In genomic region chr4:57684676-57685215, GRCm38 (mm10) we compare ENCODE assay signal across 22 mouse cellular contexts. TPM values are rescaled to one million over a fixed set of nuclear protein-coding genes. Genes with fewer than 3 reads are reported as not detected.
DNase-seq lines count a peak whose midpoint lies in the region; ATAC-seq lines count a peak whose summit lies in the region.
"Had no signal": no experiment of that assay in that cellular context is flagged by ENCODE, and none has a peak within 500 bp of the region (broad histone marks: within the 10 kb centered on the region; RNA-seq: fewer than 3 reads in every experiment).

No protein-coding gene starts in this region.

- no peak for DNase-seq in heart, postnatal 4 days
- DNase-seq in limb, embryonic 10.5 days (ENCODE audit: low spot score), result no peak
- DNase-seq in NIH3T3 (ENCODE audit: low read depth), result peak; percentile 35
- DNase-seq in layer of hippocampus, adult 9-10 months (ENCODE audit: low spot score), result no peak
- DNase-seq: adrenal gland, adult 8-10 months; cerebellum, adult 8-10 months; gastrocnemius, postnatal 25 days; kidney, postnatal 36 days; layer of hippocampus, adult 9-11 months; right cerebral cortex, postnatal 4 days; thymus, postnatal 14 days had no signal

- peaks cover 22% of the 10 kb centered on the region for H3K36me3 ChIP-seq in heart, embryonic 12.5 days
- H3K36me3 ChIP-seq in limb, embryonic 12.5 days, result peaks cover 6% of the 10 kb centered on the region
- peaks cover 5% of the 10 kb centered on the region; the same call in 1 of the 2 replicates for H3K36me3 ChIP-seq in limb, embryonic 10.5 days
- H3K36me3 ChIP-seq in embryonic facial prominence, embryonic 13.5 days, result peaks cover 5% of the 10 kb centered on the region
- H3K36me3 ChIP-seq: liver, embryonic 12.5 days; midbrain, embryonic 12.5 days; neural tube, embryonic 12.5 days had no signal

- no peaks in the 10 kb centered on the region for H3K27me3 ChIP-seq in heart, embryonic 12.5 days (replicated peaks)
- H3K27me3 ChIP-seq in limb, embryonic 12.5 days, result no peaks in the 10 kb centered on the region
- no peaks in the 10 kb centered on the region for H3K27me3 ChIP-seq in limb, embryonic 10.5 days (ENCODE audit: low read depth, poor library complexity, severe bottlenecking)
- no peaks in the 10 kb centered on the region for H3K27me3 ChIP-seq in embryonic facial prominence, embryonic 13.5 days
- H3K27me3 ChIP-seq: liver, embryonic 12.5 days; neural tube, embryonic 12.5 days had no signal

- WGBS in heart, embryonic 12.5 days, result 62% methylated on average over 12 of the region's 12 CpGs
- WGBS in limb, embryonic 12.5 days, result 67% methylated on average over 12 of the region's 12 CpGs
- 84% methylated on average over 12 of the region's 12 CpGs for WGBS in limb, embryonic 10.5 days
- WGBS in embryonic facial prominence, embryonic 13.5 days, result 71% methylated on average over 12 of the region's 12 CpGs

- H3K9ac ChIP-seq in heart, embryonic 12.5 days, result no peak overlapping the region
- H3K9ac ChIP-seq in limb, embryonic 12.5 days (replicated peaks), result no peak overlapping the region
- no peak overlapping the region for H3K9ac ChIP-seq in embryonic facial prominence, embryonic 13.5 days
- H3K9ac ChIP-seq: forebrain, embryonic 13.5 days; liver, embryonic 12.5 days; midbrain, embryonic 12.5 days; neural tube, embryonic 12.5 days had no signal

- no peak overlapping the region for H3K4me2 ChIP-seq in heart, embryonic 12.5 days
- no peak overlapping the region for H3K4me2 ChIP-seq in limb, embryonic 12.5 days
- no peak overlapping the region for H3K4me2 ChIP-seq in embryonic facial prominence, embryonic 13.5 days
- H3K4me2 ChIP-seq: forebrain, embryonic 13.5 days; liver, embryonic 12.5 days; midbrain, embryonic 12.5 days; neural tube, embryonic 12.5 days had no signal

- no peaks in the 10 kb centered on the region for H3K9me3 ChIP-seq in heart, embryonic 12.5 days (replicated peaks)
- no peaks in the 10 kb centered on the region for H3K9me3 ChIP-seq in limb, embryonic 12.5 days
- H3K9me3 ChIP-seq in limb, embryonic 10.5 days (replicated peaks), result no peaks in the 10 kb centered on the region
- H3K9me3 ChIP-seq in embryonic facial prominence, embryonic 13.5 days, result no peaks in the 10 kb centered on the region
- H3K9me3 ChIP-seq: forebrain, embryonic 13.5 days; liver, embryonic 12.5 days; midbrain, embryonic 12.5 days; neural tube, embryonic 12.5 days had no signal

- peaks cover 48% of the 10 kb centered on the region for H3K4me1 ChIP-seq in heart, embryonic 12.5 days (replicated peaks)
- peaks cover 49% of the 10 kb centered on the region for H3K4me1 ChIP-seq in limb, embryonic 12.5 days (replicated peaks)
- H3K4me1 ChIP-seq in limb, embryonic 10.5 days, result peaks cover 51% of the 10 kb centered on the region
- H3K4me1 ChIP-seq in embryonic facial prominence, embryonic 13.5 days, result peaks cover 35% of the 10 kb centered on the region
- H3K4me1 ChIP-seq: liver, embryonic 12.5 days had no signal

- H3K27ac ChIP-seq in heart, embryonic 12.5 days (ENCODE audit: poor library complexity, severe bottlenecking), result peak overlapping the region; percentile 22; the same call in 1 of the 2 replicates
- 0 out of 2 replicates have a peak overlapping the region, but pooled peaks have one; percentile 35 for H3K27ac ChIP-seq in limb, embryonic 12.5 days
- H3K27ac ChIP-seq in limb, embryonic 10.5 days, result no peak overlapping the region
- peak overlapping the region; percentile 35; the same call in 1 of the 2 replicates for H3K27ac ChIP-seq in embryonic facial prominence, embryonic 13.5 days
- H3K27ac ChIP-seq: forebrain, embryonic 13.5 days; liver, embryonic 12.5 days; midbrain, embryonic 12.5 days; neural tube, embryonic 12.5 days had no signal

- no peak overlapping the region for H3K4me3 ChIP-seq in heart, embryonic 12.5 days
- no peak overlapping the region for H3K4me3 ChIP-seq in limb, embryonic 12.5 days (replicated peaks)
- no peak overlapping the region for H3K4me3 ChIP-seq in limb, embryonic 10.5 days
- H3K4me3 ChIP-seq in embryonic facial prominence, embryonic 13.5 days, result no peak overlapping the region
- H3K4me3 ChIP-seq: erythroblast, embryonic 14.5 days; forebrain, embryonic 13.5 days; left cerebral cortex, adult 2 months; liver, embryonic 12.5 days; midbrain, embryonic 12.5 days; neural tube, embryonic 12.5 days had no signal

- no peak for ATAC-seq in heart, embryonic 12.5 days (ENCODE audit: insufficient number of reproducible peaks, low FRiP score)
- no peak for ATAC-seq in limb, embryonic 12.5 days (ENCODE audit: insufficient number of reproducible peaks, insufficient read depth, low FRiP score, low TSS enrichment, low read depth)
- no peak for ATAC-seq in embryonic facial prominence, embryonic 13.5 days (ENCODE audit: insufficient number of reproducible peaks, insufficient read depth, low FRiP score, low TSS enrichment, low read depth)
- ATAC-seq: forebrain, embryonic 13.5 days; hindbrain, embryonic 16.5 days; intestine, postnatal 0 days; liver, embryonic 12.5 days had no signal

RNA-seq across cellular contexts. Expression of gene Akap2, which starts 32.7 kb away (rescaled TPM):
- polyA plus RNA-seq in heart, embryonic 12.5 days (2016; fragmentation: Nextera tagmentation; extraction: Ambion mirVana), result 50.1 and 50.3 TPM in 2 replicates
- total RNA-seq in heart, postnatal 4 days (2021), result 100 to 1,000 TPM; 160 TPM
- 25.4 and 32.0 TPM in 2 replicates for polyA plus RNA-seq in limb, embryonic 12.5 days (2016; fragmentation: Nextera tagmentation; extraction: Ambion mirVana)
- 26.5 and 33.3 TPM in 2 replicates for polyA plus RNA-seq in limb, embryonic 10.5 days (2016; fragmentation: Nextera tagmentation; extraction: Ambion mirVana)
- 25.8 and 28.1 TPM in 2 replicates for polyA plus RNA-seq in embryonic facial prominence, embryonic 13.5 days (2015; fragmentation: Nextera tagmentation; extraction: Ambion mirVana)
